Mouse (Mus musculus) small intestine, adult 2 months (tissue): Measurements from ENCODE around the gene Ranbp17. TPM values are rescaled to one million over a fixed set of nuclear protein-coding genes. Genes with fewer than 3 reads are reported as not detected.

Source experiments
- H3K27ac ChIP-seq: fragments of 200-500 bp; 2 replicates; pipeline ENCODE4 v1.5.1; 2012; ENCODE audit warnings: low read depth, low read length, control low read depth, inconsistent platforms; ENCODE audit not compliant: insufficient read depth
- H3K27me3 ChIP-seq: fragments of 200-500 bp; 2 replicates; pipeline ENCODE4 v1.6.1; 2012; ENCODE audit warnings: mild to moderate bottlenecking, moderate library complexity, low read length, inconsistent platforms; ENCODE audit not compliant: control insufficient read depth, insufficient read depth
- H3K36me3 ChIP-seq: fragments of 200-500 bp; 2 replicates; pipeline ENCODE4 v1.6.1; 2012; ENCODE audit warnings: mild to moderate bottlenecking, low read length, control low read depth, inconsistent platforms; ENCODE audit not compliant: control insufficient read depth, insufficient read depth
- H3K4me1 ChIP-seq: fragments of 200-500 bp; 2 replicates; pipeline ENCODE4 v1.6.1; 2012; ENCODE audit warnings: low read length, inconsistent platforms, mixed read lengths; ENCODE audit not compliant: control insufficient read depth, insufficient read depth, insufficient read length
- H3K4me3 ChIP-seq: fragments of 200-500 bp; 2 replicates; pipeline ENCODE4 v1.5.1; 2012; ENCODE audit warnings: low read depth, mild to moderate bottlenecking, control low read depth, inconsistent platforms, low read length, moderate library complexity
- CTCF ChIP-seq: fragments of 200-500 bp; IDR thresholded peaks from 2 replicates; pipeline ENCODE4 v1.5.1; 2012; ENCODE audit warnings: low read depth, mild to moderate bottlenecking, control low read depth, inconsistent platforms, low read length, moderate library complexity, mixed read lengths; ENCODE audit not compliant: insufficient replicate concordance, insufficient read length; ENCODE audit errors: extremely low read depth
- POLR2A ChIP-seq: fragments of 200-500 bp; IDR thresholded peaks from 2 replicates; pipeline ENCODE4 v1.6.1; 2012; ENCODE audit warnings: low read depth, mild to moderate bottlenecking, control low read depth, inconsistent platforms, low read length, moderate library complexity
- WGBS: fragments of 180-500 bp; shearing (Covaris S2); methylation state at CpG from one replicate; pipeline ENCODE4 v1.1.7; 2018; 5-methylcytosine and 5-hydroxymethylcytosine counted together
- polyA plus RNA-seq: library from polyadenylated mRNA; depleted of rRNA; stranded (reverse); fragments of >200 nt; gene quantifications from 2 replicates; pipeline ENCODE4 v1.2.3, GENCODE M21; 2012

The Ranbp17 gene
- polyA plus RNA-seq, 1 experiment = 0.13 TPM

GRCm38 (mm10) chr11:33200764-33201625 is 312.6 kb downstream of the Ranbp17 start:
- Histone ChIP-seq H3K27me3 (peaks cover 93% of the 10 kb centered on the region), H3K4me1 (peaks cover 7% of the 10 kb centered on the region; the same call in 1 of the 2 replicates), H3K36me3 (no peaks in the 10 kb centered on the region), H3K27ac (no peak overlapping the region), H3K4me3 (no peak overlapping the region)
- 3% methylated on average over 76 of the region's 76 CpGs for WGBS
- TF ChIP-seq CTCF = no peak

DNA sequence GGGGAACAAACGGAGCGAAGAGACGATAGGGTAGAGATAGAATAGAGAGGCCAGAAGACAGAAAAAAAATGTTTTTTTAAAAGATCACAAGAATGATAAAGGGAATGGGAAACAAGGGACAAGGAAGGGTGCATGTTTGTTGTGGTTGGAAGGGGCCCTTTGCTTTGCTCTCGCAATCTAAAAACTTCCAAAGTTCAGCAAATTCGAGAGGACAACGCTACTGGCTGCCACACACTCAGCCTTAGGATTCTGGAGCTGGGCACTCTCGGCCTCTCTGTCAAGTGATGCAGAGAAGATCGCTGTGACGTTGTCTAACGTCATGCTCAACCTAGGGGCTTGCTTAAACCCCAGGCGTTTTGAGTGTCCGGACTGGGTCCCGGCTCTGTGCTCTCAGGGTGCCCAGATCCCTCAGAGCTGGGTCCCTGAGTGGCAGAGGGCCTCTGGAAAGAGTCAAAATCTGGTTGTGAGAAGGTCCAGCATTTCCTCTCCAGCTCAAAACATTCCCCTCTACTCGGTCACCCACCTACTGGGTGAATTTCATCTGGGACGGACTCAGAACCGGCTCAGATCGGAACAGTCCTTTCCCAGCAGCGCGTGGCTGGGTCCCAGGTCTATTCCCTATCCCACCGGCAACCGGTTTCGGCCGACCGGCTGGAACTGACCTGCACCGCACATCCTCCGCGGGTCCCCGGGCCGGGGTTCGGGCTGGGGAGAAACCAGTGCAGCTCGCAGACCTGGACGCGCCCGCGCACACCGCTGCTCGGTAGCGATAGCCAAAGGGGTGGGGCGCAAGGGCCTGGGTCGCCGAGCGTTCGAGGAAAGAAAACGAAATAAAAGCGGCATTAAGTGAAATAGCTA is 313.4 kb downstream of the Ranbp17 start:
- H3K4me3 ChIP-seq = no peak overlapping the region
- H3K27ac ChIP-seq = no peak overlapping the region

GRCm38 (mm10) chr11:33199117-33199514 is 314.4 kb downstream of the Ranbp17 start:
- H3K27ac ChIP-seq = no peak overlapping the region
- no peak overlapping the region for H3K4me3 ChIP-seq
- WGBS = 15% methylated on average over 15 of the region's 15 CpGs
- H3K4me1 ChIP-seq = peaks cover 7% of the 10 kb centered on the region; the same call in 1 of the 2 replicates
- H3K36me3 ChIP-seq = no peaks in the 10 kb centered on the region
- peaks cover 84% of the 10 kb centered on the region for H3K27me3 ChIP-seq
- TF ChIP-seq CTCF = no peak
- TF ChIP-seq POLR2A = no peak

More for the DNA sequence above, 313.4 kb downstream of the Ranbp17 start:
- Histone ChIP-seq H3K4me1 (peaks cover 7% of the 10 kb centered on the region; the same call in 1 of the 2 replicates), H3K27me3 (peaks cover 93% of the 10 kb centered on the region), H3K36me3 (no peaks in the 10 kb centered on the region)
- no peak for TF ChIP-seq POLR2A
- no peak for TF ChIP-seq CTCF
- 3% methylated on average over 45 of the region's 45 CpGs for WGBS

- Histone ChIP-seq H3K4me3 (no peak overlapping the region), H3K4me1 (peaks cover 7% of the 10 kb centered on the region; the same call in 1 of the 2 replicates), H3K27ac (no peak overlapping the region), H3K36me3 (no peaks in the 10 kb centered on the region), H3K27me3 (peaks cover 81% of the 10 kb centered on the region)
- TF ChIP-seq CTCF (no peak), POLR2A (no peak)
- 45% methylated on average over 22 of the region's 22 CpGs for WGBS
Observed at GRCm38 (mm10) chr11:33198351-33199116, 315.0 kb downstream of the Ranbp17 start.

DNA sequence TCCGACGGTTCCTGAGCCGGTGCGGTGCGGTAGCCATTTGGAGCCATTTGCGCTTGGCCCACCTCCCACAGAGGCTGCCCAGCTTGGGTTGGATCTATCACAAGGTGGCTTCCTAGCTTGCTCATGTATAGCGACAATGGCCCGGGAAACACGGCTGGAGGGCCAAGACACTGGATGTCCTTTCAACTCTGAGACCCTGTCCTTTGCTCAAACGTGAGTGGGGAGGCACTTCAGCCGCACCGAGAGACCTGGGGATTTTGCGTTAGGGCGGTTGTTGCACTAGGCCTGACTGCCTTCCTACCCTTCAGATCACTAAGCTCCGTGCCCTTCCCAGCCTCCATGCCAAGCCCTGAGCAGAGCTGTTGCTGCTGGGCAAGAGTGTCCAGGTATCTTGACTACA is 315.9 kb downstream of the Ranbp17 start:
- H3K4me3 ChIP-seq = no peak overlapping the region
- peaks cover 76% of the 10 kb centered on the region for H3K27me3 ChIP-seq
- H3K36me3 ChIP-seq = no peaks in the 10 kb centered on the region
- H3K4me1 ChIP-seq = peaks cover 7% of the 10 kb centered on the region; the same call in 1 of the 2 replicates
- no peak overlapping the region for H3K27ac ChIP-seq
- no peak for TF ChIP-seq CTCF
- TF ChIP-seq POLR2A = no peak
- WGBS = 47% methylated on average over 15 of the region's 15 CpGs

DNA sequence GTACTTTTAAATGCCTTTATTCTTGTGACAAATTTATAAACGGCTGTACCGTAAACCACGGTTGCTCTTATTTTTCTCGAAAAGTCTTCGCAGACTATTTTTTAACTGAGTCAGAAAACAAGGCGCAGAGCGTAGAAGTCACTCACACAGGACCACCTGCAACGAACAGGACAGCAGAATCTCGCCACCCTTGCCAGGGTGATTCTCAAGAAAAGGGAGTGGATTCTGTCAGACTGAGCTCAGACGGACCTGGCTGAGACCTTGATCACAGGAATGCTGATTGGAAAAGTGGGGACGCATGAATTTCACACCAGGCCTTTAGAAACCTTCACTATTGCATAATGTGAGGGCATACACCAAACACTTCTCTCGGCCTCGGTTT is 316.4 kb downstream of the Ranbp17 start:
- H3K4me1 ChIP-seq = peaks cover 5% of the 10 kb centered on the region; the same call in 1 of the 2 replicates
- H3K36me3 ChIP-seq = no peaks in the 10 kb centered on the region
- 61% methylated on average over 13 of the region's 13 CpGs for WGBS
- H3K27me3 ChIP-seq = peaks cover 70% of the 10 kb centered on the region
- TF ChIP-seq CTCF (no peak), POLR2A (no peak)
- no peak overlapping the region for H3K27ac ChIP-seq
- no peak overlapping the region for H3K4me3 ChIP-seq
